In the genomic region with DNA sequence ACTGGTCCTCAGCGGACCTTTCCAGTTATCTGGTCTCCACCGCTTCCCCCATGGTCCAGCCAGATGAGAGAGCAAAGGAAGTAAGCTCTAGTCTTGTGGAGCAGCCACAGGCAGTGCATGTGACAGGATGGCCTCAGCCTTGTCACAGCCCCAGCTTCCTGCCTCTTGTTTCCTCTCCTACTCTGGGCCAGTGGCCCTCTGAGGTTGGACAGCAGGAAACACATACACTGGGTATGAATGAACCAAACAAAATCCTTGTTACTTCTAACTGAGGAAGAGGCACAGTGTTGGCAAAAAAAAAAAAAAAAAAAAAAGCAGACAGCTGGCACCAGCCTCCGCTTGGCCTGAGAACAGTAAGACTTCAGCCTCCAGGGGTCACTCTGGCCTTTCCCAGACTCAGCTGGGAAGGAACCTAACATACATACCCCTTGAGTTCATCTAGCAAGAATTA, we compare ENCODE assay signal across 8 mouse cellular contexts. TPM values are rescaled to one million over a fixed set of nuclear protein-coding genes. Genes with fewer than 3 reads are reported as not detected.
A peak's percentile ranks its signal among the peaks of the same experiment; 100 is the strongest.
DNase-seq lines count a peak whose midpoint lies in the region; ATAC-seq lines count a peak whose summit lies in the region.

No protein-coding gene starts in this region.

- no peaks in the 10 kb centered on the region for H3K9me3 ChIP-seq in limb, embryonic 11.5 days (ENCODE audit: control insufficient read depth, low read length)
- H3K9me3 ChIP-seq in limb, embryonic 10.5 days (replicated peaks): no peaks in the 10 kb centered on the region
- H3K9me3 ChIP-seq in kidney, embryonic 15.5 days (replicated peaks): no peaks in the 10 kb centered on the region

- H3K4me2 ChIP-seq in limb, embryonic 11.5 days (ENCODE audit: low read depth, severe bottlenecking): no peak overlapping the region
- no peak overlapping the region for H3K4me2 ChIP-seq in kidney, embryonic 15.5 days

- ATAC-seq in limb, embryonic 11.5 days (ENCODE audit: insufficient number of reproducible peaks, low FRiP score, low TSS enrichment, low read depth): no peak
- peak; percentile 41; the same call in 1 of the 2 replicates for ATAC-seq in kidney, embryonic 15.5 days (replicated peaks; ENCODE audit: low FRiP score)
- ATAC-seq in erythroblast, adult 5-6 weeks (replicated peaks; ENCODE audit: low FRiP score, poor library complexity, severe bottlenecking): no peak

- peaks cover 8% of the 10 kb centered on the region; the same call in 1 of the 2 replicates for H3K4me1 ChIP-seq in limb, embryonic 11.5 days (ENCODE audit: control insufficient read depth, insufficient read depth, low read length)
- H3K4me1 ChIP-seq in limb, embryonic 10.5 days: peaks cover 26% of the 10 kb centered on the region
- H3K4me1 ChIP-seq in kidney, embryonic 15.5 days: peaks cover 60% of the 10 kb centered on the region

- no peak overlapping the region for H3K4me3 ChIP-seq in limb, embryonic 11.5 days (ENCODE audit: low read depth, low read length)
- no peak overlapping the region for H3K4me3 ChIP-seq in limb, embryonic 10.5 days
- H3K4me3 ChIP-seq in kidney, embryonic 15.5 days (replicated peaks): no peak overlapping the region

- no peak overlapping the region for H3K9ac ChIP-seq in limb, embryonic 11.5 days (ENCODE audit: low read length)
- no peak overlapping the region for H3K9ac ChIP-seq in kidney, embryonic 15.5 days

- no peak for DNase-seq in limb, embryonic 11.5 days (ENCODE audit: low spot score)
- DNase-seq in limb, embryonic 10.5 days (ENCODE audit: low spot score): no peak
- peak; percentile 38 for DNase-seq in adrenal gland, postnatal 25 days
- peak; percentile 83 to 95 for DNase-seq in heart, adult 9 months (ENCODE audit: low spot score in 2 of 2)
- DNase-seq in lung, postnatal 10 days: peak; percentile 86
- DNase-seq in thymus, postnatal 10 days (ENCODE audit: low spot score in 2 of 2): peak; percentile 22 to 26

- H3K36me3 ChIP-seq in limb, embryonic 11.5 days (ENCODE audit: control insufficient read depth, insufficient read depth, low read length): peaks cover 2% of the 10 kb centered on the region; the same call in 1 of the 2 replicates
- H3K36me3 ChIP-seq in limb, embryonic 10.5 days: peaks cover 65% of the 10 kb centered on the region
- H3K36me3 ChIP-seq in kidney, embryonic 15.5 days: peaks cover 22% of the 10 kb centered on the region

- 0 out of 2 replicates have a peak overlapping the region, but pooled peaks have one; percentile 26 for H3K27ac ChIP-seq in limb, embryonic 11.5 days (replicated peaks; ENCODE audit: low read depth, low read length)
- no peak overlapping the region for H3K27ac ChIP-seq in limb, embryonic 10.5 days
- H3K27ac ChIP-seq in kidney, embryonic 15.5 days: peak overlapping the region; percentile 83

- WGBS in limb, embryonic 11.5 days: 86% methylated on average over 3 of the region's 3 CpGs
- 80% methylated on average over 3 of the region's 3 CpGs for WGBS in limb, embryonic 10.5 days
- WGBS in kidney, embryonic 15.5 days: 52% methylated on average over 3 of the region's 3 CpGs

- no peaks in the 10 kb centered on the region for H3K27me3 ChIP-seq in limb, embryonic 11.5 days (ENCODE audit: control insufficient read depth, insufficient read depth, low read length)
- no peaks in the 10 kb centered on the region for H3K27me3 ChIP-seq in limb, embryonic 10.5 days (ENCODE audit: low read depth, poor library complexity, severe bottlenecking)
- no peaks in the 10 kb centered on the region for H3K27me3 ChIP-seq in kidney, embryonic 15.5 days

RNA-seq across cellular contexts. Expression of gene Slc38a10, which starts 8.5 kb away (rescaled TPM):
- polyA plus RNA-seq in limb, embryonic 11.5 days (2014; fragmentation: Nextera tagmentation; extraction: Ambion mirVana): 46.1 and 53.2 TPM in 2 replicates
- 99.6 and 99.8 TPM in 2 replicates for polyA plus RNA-seq in limb, embryonic 10.5 days (2016; fragmentation: Nextera tagmentation; extraction: Ambion mirVana)
- total RNA-seq in adrenal gland, postnatal 25 days (2021): 122 and 163 TPM in 2 replicates
- 109 and 115 TPM in 2 replicates for polyA plus RNA-seq in kidney, embryonic 15.5 days (2015; fragmentation: Nextera tagmentation; extraction: Ambion mirVana)
- total RNA-seq in erythroblast, adult 5-6 weeks (2015; ENCODE audit: low replicate concordance): 7.7 and 10.7 TPM in 2 replicates
- total RNA-seq in erythroblast, adult 5-6 weeks (2017; ENCODE audit: low replicate concordance): 22.4 and 39.9 TPM in 2 replicates

RNA-seq across cellular contexts. Expression of gene Ndufaf8, which starts 43.9 kb away (rescaled TPM):
- polyA plus RNA-seq in limb, embryonic 11.5 days (2014; fragmentation: Nextera tagmentation; extraction: Ambion mirVana): 71.3 and 71.4 TPM in 2 replicates
- polyA plus RNA-seq in limb, embryonic 10.5 days (2016; fragmentation: Nextera tagmentation; extraction: Ambion mirVana): 78.5 and 83.8 TPM in 2 replicates
- total RNA-seq in adrenal gland, postnatal 25 days (2021): 57.7 and 60.1 TPM in 2 replicates
- polyA plus RNA-seq in kidney, embryonic 15.5 days (2015; fragmentation: Nextera tagmentation; extraction: Ambion mirVana): 83.0 and 90.1 TPM in 2 replicates
- 0.96 and 3.3 TPM in 2 replicates for total RNA-seq in erythroblast, adult 5-6 weeks (2015; ENCODE audit: low replicate concordance)
- 1.4 and 5.3 TPM in 2 replicates for total RNA-seq in erythroblast, adult 5-6 weeks (2017; ENCODE audit: low replicate concordance)

RNA-seq across cellular contexts. Expression of gene Tepsin, which starts 44.1 kb away (rescaled TPM):
- 16.9 and 18.6 TPM in 2 replicates for polyA plus RNA-seq in limb, embryonic 11.5 days (2014; fragmentation: Nextera tagmentation; extraction: Ambion mirVana)
- 21.4 and 23.0 TPM in 2 replicates for polyA plus RNA-seq in limb, embryonic 10.5 days (2016; fragmentation: Nextera tagmentation; extraction: Ambion mirVana)
- 17.1 and 18.1 TPM in 2 replicates for total RNA-seq in adrenal gland, postnatal 25 days (2021)
- polyA plus RNA-seq in kidney, embryonic 15.5 days (2015; fragmentation: Nextera tagmentation; extraction: Ambion mirVana): 19.5 and 22.4 TPM in 2 replicates
- total RNA-seq in erythroblast, adult 5-6 weeks (2015; ENCODE audit: low replicate concordance): 1.5 and 1.9 TPM in 2 replicates
- 1.1 and 3.8 TPM in 2 replicates for total RNA-seq in erythroblast, adult 5-6 weeks (2017; ENCODE audit: low replicate concordance)

RNA-seq across cellular contexts. Expression of gene Cep131, which starts 56.0 kb away (rescaled TPM):
- 30.5 and 33.7 TPM in 2 replicates for polyA plus RNA-seq in limb, embryonic 11.5 days (2014; fragmentation: Nextera tagmentation; extraction: Ambion mirVana)
- 46.7 and 55.2 TPM in 2 replicates for polyA plus RNA-seq in limb, embryonic 10.5 days (2016; fragmentation: Nextera tagmentation; extraction: Ambion mirVana)
- 194 and 411 TPM in 2 replicates for total RNA-seq in adrenal gland, postnatal 25 days (2021)
- 23.7 and 27.7 TPM in 2 replicates for polyA plus RNA-seq in kidney, embryonic 15.5 days (2015; fragmentation: Nextera tagmentation; extraction: Ambion mirVana)
- 5.6 and 6.7 TPM in 2 replicates for total RNA-seq in erythroblast, adult 5-6 weeks (2015; ENCODE audit: low replicate concordance)
- total RNA-seq in erythroblast, adult 5-6 weeks (2017; ENCODE audit: low replicate concordance): 2.0 and 7.1 TPM in 2 replicates

Comparison
In these comparisons a context has a peak if more than half of its experiments do, and no peak if none do; other contexts are left out.
1. DNase-seq: peak in adrenal gland, postnatal 25 days (single experiment), heart, adult 9 months (2 of 2), lung, postnatal 10 days (single experiment) and thymus, postnatal 10 days (2 of 2); none in limb, embryonic 11.5 days (single experiment) and limb, embryonic 10.5 days (single experiment).